Mouse (Mus musculus) spleen, adult 2 months (tissue): Measurements from ENCODE around the gene Rerg. TPM values are rescaled to one million over a fixed set of nuclear protein-coding genes. Genes with fewer than 3 reads are reported as not detected.

ENCODE experiments used
- DNase-seq, 2 experiments: peaks; one replicate each; pipeline versions ENCODE4 v3.0.0 to v3.0.0-alpha.2; 2012 to 2021; ENCODE audit warnings: low spot score in 2 of 2, low read depth in 1 of 2
- H3K27ac ChIP-seq: fragments of 200-500 bp; 2 replicates; pipeline ENCODE4 v1.5.1; 2012; ENCODE audit warnings: low read length, inconsistent platforms; ENCODE audit not compliant: insufficient read depth
- H3K27me3 ChIP-seq: fragments of 200-500 bp; 2 replicates; pipeline ENCODE4 v1.6.1; 2012; ENCODE audit warnings: mild to moderate bottlenecking, moderate library complexity, low read length, inconsistent platforms; ENCODE audit not compliant: control insufficient read depth, insufficient read depth
- H3K36me3 ChIP-seq: fragments of 200-500 bp; 2 replicates; pipeline ENCODE4 v1.6.1; 2012; ENCODE audit warnings: mild to moderate bottlenecking, low read length, inconsistent platforms; ENCODE audit not compliant: control insufficient read depth, insufficient read depth
- H3K4me1 ChIP-seq: fragments of 200-500 bp; 2 replicates; pipeline ENCODE4 v1.6.1; 2011; ENCODE audit warnings: inconsistent platforms; ENCODE audit not compliant: control insufficient read depth, insufficient read depth, insufficient read length
- H3K4me3 ChIP-seq: fragments of 200-500 bp; 2 replicates; pipeline ENCODE4 v1.5.1; 2011; ENCODE audit warnings: mild to moderate bottlenecking, inconsistent platforms; ENCODE audit not compliant: insufficient read depth, insufficient read length; ENCODE audit errors: extremely low read depth
- CTCF ChIP-seq: fragments of 200-500 bp; IDR thresholded peaks from 2 replicates; pipeline ENCODE4 v1.5.1; 2011; ENCODE audit warnings: mild to moderate bottlenecking, inconsistent platforms; ENCODE audit not compliant: insufficient read depth, insufficient read length, insufficient replicate concordance; ENCODE audit errors: extremely low read depth
- POLR2A ChIP-seq: fragments of 200-500 bp; IDR thresholded peaks from 2 replicates; pipeline ENCODE4 v1.6.1; 2011; ENCODE audit warnings: low read depth, low read length, inconsistent platforms
- WGBS: fragments of 180-500 bp; shearing (Covaris S2); methylation state at CpG from one replicate; pipeline ENCODE4 v1.1.7; 2018; 5-methylcytosine and 5-hydroxymethylcytosine counted together
- polyA plus RNA-seq: library from polyadenylated mRNA; depleted of rRNA; stranded (reverse); fragments of >200 nt; gene quantifications from 2 replicates; pipeline ENCODE4 v1.2.3, GENCODE M21; 2012

The Rerg gene
- polyA plus RNA-seq, 1 experiment: 0.07 TPM

DNA sequence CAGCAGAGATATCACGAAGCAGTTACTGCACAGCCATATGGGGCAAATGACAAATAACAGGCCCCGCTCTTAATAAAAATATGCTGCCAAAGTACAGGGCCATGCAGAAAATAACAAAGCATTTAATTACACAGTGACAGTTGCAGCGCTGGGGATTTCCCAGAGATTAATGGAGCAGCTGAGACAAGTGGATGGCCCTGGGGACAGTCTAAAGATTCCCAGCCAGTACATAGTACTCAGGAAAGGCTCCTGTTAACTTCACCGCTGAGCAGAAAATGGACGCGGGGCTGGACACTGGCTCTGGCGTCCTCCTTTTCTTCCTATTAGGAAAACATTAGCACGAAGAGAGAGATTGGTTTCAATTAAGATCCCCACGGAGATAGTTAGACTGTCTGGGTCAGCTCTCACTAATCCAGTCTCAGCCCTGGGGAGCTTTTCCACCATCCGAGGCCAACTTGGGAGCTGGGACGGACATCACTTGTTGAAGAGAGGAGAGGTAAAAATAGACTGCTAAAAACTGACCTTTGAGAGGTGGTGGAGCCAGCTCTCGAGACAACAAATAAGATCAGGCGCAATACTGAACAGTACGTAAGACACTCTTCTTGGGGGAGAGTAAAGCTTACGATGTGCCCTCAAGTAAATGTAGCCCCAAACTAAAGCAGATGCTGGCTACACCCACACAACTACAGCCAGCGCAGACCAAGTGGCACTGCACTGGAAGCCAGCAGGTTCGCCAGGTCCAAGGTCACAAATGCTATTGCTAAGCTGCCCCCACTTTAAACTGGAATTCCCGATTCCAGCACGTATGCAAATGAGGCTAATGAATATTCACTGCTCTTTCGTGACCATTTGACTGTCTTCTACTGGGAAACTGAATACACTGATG, 34.5 kb downstream of the Rerg start:
- WGBS: 86% methylated on average over 20 of the region's 20 CpGs
- H3K27ac ChIP-seq: no peak overlapping the region
- no peaks in the 10 kb centered on the region for H3K27me3 ChIP-seq
- H3K36me3 ChIP-seq: no peaks in the 10 kb centered on the region
- H3K4me1 ChIP-seq: no peaks in the 10 kb centered on the region
- no peak for DNase-seq
- no peak for TF ChIP-seq CTCF
- no peak for TF ChIP-seq POLR2A
- no peak overlapping the region for H3K4me3 ChIP-seq

DNA sequence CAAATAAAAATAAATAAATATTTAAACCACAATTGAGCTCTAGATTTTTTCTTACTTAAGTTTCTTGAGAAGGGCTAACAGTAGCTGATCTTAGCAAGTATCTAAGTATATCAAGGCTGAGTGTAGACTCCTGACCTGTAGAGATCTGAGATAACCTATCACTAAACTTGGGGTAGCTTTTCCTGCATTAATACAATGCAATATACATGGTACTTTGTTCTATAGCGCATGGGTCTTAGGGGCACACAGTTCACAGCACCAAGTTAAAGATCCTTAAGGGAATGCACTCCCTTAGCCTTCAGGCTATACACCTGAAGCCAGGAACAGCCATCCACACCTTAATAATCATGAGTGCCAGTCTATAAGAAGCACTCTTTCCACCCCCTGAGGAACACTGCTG, 38.5 kb downstream of the Rerg start:
- no peak for TF ChIP-seq POLR2A
- no peak for TF ChIP-seq CTCF
- 97% methylated on average over 1 of the region's 1 CpGs for WGBS
- no peak overlapping the region for H3K4me3 ChIP-seq
- H3K36me3 ChIP-seq: no peaks in the 10 kb centered on the region
- no peak for DNase-seq
- H3K27me3 ChIP-seq: no peaks in the 10 kb centered on the region
- no peak overlapping the region for H3K27ac ChIP-seq
- no peaks in the 10 kb centered on the region for H3K4me1 ChIP-seq

DNA sequence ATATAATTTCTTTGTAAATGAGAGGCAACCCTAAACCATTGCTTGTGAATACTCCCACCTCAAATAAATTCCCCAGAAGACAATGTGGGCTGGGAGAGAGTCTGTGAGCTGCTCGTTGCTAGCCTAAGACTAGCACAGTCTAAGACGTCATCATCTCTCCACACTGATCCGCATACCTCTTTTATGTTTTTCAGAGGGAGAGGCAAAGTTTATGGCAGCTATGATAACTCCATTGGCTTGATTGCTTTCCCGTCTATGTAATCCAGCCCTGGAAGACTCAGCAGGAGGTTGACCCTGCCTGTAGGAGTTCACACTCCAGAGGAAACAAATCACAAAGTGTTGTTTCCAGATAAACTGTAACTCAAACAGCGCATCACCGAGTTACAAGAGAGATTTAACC, 38.9 kb downstream of the Rerg start:
- H3K4me1 ChIP-seq: no peaks in the 10 kb centered on the region
- no peak for DNase-seq
- H3K4me3 ChIP-seq: no peak overlapping the region
- no peak overlapping the region for H3K27ac ChIP-seq
- H3K36me3 ChIP-seq: no peaks in the 10 kb centered on the region
- TF ChIP-seq POLR2A (no peak), CTCF (no peak)
- H3K27me3 ChIP-seq: no peaks in the 10 kb centered on the region
- 88% methylated on average over 6 of the region's 6 CpGs for WGBS

DNA sequence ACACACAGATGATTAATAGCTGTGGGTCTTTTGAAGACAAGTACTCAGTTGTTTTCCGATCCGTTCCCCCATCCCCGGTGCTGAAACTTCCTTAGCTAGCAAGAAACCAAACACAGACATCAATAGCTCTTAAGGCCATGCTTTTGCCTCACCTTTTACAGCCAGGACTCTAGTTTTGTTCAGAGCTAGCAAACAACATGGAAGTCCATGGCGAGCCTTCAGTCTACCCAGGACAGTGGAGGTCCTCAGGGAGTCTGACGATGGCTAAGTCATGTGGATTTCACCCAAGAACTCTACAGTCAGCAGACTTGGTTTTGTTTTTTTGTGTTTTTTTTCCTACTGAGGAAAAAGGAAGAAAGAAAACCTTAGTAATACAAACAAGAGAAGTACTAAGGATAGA, 43.4 kb downstream of the Rerg start:
- H3K27ac ChIP-seq: no peak overlapping the region
- TF ChIP-seq CTCF: no peak
- no peak for TF ChIP-seq POLR2A
- no peak overlapping the region for H3K4me3 ChIP-seq
- H3K4me1 ChIP-seq: no peaks in the 10 kb centered on the region
- WGBS: 66% methylated on average over 5 of the region's 5 CpGs
- no peaks in the 10 kb centered on the region; the same call in 1 of the 2 replicates for H3K27me3 ChIP-seq
- no peaks in the 10 kb centered on the region for H3K36me3 ChIP-seq
- DNase-seq: no peak

DNA sequence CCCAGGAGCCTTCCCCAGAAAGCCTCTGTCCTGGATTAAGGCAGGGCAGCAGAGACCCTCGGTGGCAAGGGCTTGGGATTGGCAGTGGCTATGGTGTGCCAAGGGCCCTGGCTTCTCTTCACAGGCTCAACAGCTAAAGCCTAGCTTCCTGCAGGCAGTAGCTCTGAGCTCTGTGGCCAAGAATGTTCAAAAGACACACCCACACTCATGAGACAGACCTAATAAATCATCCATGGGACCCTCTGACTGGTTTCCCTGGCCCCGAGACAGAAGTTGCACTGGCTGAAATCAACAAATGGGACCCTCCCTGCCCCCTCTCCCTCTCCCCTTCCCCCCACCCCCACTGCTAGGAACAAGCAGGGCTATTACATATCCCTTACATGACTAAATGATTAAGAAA, 44.1 kb downstream of the Rerg start:
- no peak for DNase-seq
- Histone ChIP-seq H3K4me1 (no peaks in the 10 kb centered on the region), H3K4me3 (no peak overlapping the region), H3K27me3 (no peaks in the 10 kb centered on the region; the same call in 1 of the 2 replicates), H3K27ac (no peak overlapping the region), H3K36me3 (no peaks in the 10 kb centered on the region)
- 39% methylated on average over 2 of the region's 2 CpGs for WGBS
- no peak for TF ChIP-seq CTCF
- TF ChIP-seq POLR2A: no peak

DNA sequence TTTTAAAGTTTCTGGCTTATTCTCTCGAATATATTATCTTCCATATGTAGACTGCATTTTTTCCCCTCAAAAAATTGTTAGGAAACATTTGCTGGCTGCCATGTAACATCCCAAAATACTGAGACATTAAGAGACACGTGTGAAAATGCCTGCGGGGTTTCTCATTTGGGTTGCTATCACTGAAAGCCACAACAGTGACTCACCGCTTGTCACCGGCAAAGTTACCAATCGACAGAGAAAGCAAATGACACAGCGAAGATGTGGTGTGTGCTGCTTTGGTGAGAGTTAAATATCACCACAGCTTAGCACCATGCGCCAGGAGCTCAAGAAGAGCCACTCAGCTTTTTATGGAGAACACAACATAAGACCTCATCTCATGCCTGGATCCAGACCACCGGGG, 44.9 kb downstream of the Rerg start:
- Histone ChIP-seq H3K27me3 (no peaks in the 10 kb centered on the region; the same call in 1 of the 2 replicates), H3K27ac (no peak overlapping the region), H3K36me3 (no peaks in the 10 kb centered on the region), H3K4me1 (no peaks in the 10 kb centered on the region), H3K4me3 (no peak overlapping the region)
- 42% methylated on average over 9 of the region's 9 CpGs for WGBS
- TF ChIP-seq POLR2A (no peak), CTCF (no peak)
- DNase-seq: no peak

DNA sequence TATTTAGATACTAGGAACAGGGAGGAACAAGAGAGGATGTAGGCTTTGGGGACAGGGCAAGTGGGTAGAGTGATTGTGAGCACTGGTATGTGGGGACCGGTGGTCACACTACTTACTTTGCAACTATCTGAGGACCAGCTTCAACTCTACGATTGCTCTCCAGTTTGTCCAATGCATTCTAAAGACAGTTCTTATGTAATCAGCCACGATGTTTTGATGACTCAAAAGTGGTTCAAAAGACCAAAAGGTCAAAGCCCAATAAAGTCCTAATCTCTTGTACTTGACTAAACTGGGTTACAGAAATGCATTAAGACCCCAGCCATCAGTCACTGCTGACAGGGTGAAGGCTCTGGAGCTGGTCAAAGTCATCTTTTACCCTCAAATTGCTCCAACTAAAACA, 45.3 kb downstream of the Rerg start:
- DNase-seq: no peak
- WGBS: 59% methylated on average over 3 of the region's 3 CpGs
- Histone ChIP-seq H3K4me1 (no peaks in the 10 kb centered on the region), H3K27me3 (no peaks in the 10 kb centered on the region; the same call in 1 of the 2 replicates), H3K4me3 (no peak overlapping the region), H3K36me3 (no peaks in the 10 kb centered on the region), H3K27ac (no peak overlapping the region)
- TF ChIP-seq POLR2A (no peak), CTCF (no peak)
